Comparison of ENCODE assay signal across 13 mouse cellular contexts in genomic region chr15:92087691-92088286, GRCm38 (mm10). TPM values are rescaled to one million over a fixed set of nuclear protein-coding genes. Genes with fewer than 3 reads are reported as not detected.
DNase-seq lines count a peak whose midpoint lies in the region; ATAC-seq and TF ChIP-seq lines count a peak whose summit lies in the region.
"Had no signal": no experiment of that assay in that cellular context is flagged by ENCODE, and none has a peak within 500 bp of the region (broad histone marks: within the 10 kb centered on the region; RNA-seq: fewer than 3 reads in every experiment).

No protein-coding gene starts in this region.

- 0 out of 2 replicates have a peak, but pooled peaks cover 3% of the 10 kb centered on the region for H3K4me1 ChIP-seq in midbrain, embryonic 14.5 days (ENCODE audit: control insufficient read depth, insufficient read depth, low read length)
- H3K4me1 ChIP-seq in thymus, adult 2 months (replicated peaks; ENCODE audit: control insufficient read depth, insufficient read depth, low read length): no peaks in the 10 kb centered on the region
- H3K4me1 ChIP-seq: liver, embryonic 15.5 days had no signal

- H3K27ac ChIP-seq in midbrain, embryonic 14.5 days (replicated peaks; ENCODE audit: low read depth, low read length): no peak overlapping the region
- no peak overlapping the region for H3K27ac ChIP-seq in thymus, adult 2 months (ENCODE audit: control insufficient read depth, insufficient read depth, low read length)
- H3K27ac ChIP-seq: liver, embryonic 15.5 days had no signal

- H3K36me3 ChIP-seq in midbrain, embryonic 14.5 days (ENCODE audit: control insufficient read depth, insufficient read depth, low read length): no peaks in the 10 kb centered on the region
- H3K36me3 ChIP-seq in thymus, adult 2 months (ENCODE audit: control insufficient read depth, insufficient read depth, low read length): no peaks in the 10 kb centered on the region
- H3K36me3 ChIP-seq: liver, embryonic 15.5 days had no signal

- H3K4me3 ChIP-seq in midbrain, embryonic 14.5 days (replicated peaks; ENCODE audit: low read depth, low read length): no peak overlapping the region
- H3K4me3 ChIP-seq in thymus, adult 2 months (ENCODE audit: control insufficient read depth, insufficient read depth, low read length): no peak overlapping the region
- H3K4me3 ChIP-seq: liver, embryonic 15.5 days had no signal

- peak; percentile 83 for DNase-seq in brain, embryonic 14.5 days (ENCODE audit: low read depth)
- DNase-seq in embryo, embryonic 9.5 days (ENCODE audit: extremely low spot score): peak; percentile 32
- peak; percentile 1 to 4 for DNase-seq in kidney, adult 8-10 months
- DNase-seq in midbrain, embryonic 14.5 days: peak; percentile 61
- DNase-seq in lung, postnatal 36 days: no peak
- DNase-seq in cerebellum, adult 9-11 months: no peak
- no peak for DNase-seq in thymus, adult 2 months
- no peak for DNase-seq in testis, postnatal 14 days (ENCODE audit: low spot score)
- DNase-seq: cerebellum, adult 9-10 months; gastrocnemius, postnatal 25 days had no signal

- no peak for ATAC-seq in midbrain, embryonic 14.5 days (ENCODE audit: low FRiP score, low TSS enrichment)
- ATAC-seq: intestine, postnatal 0 days had no signal

- H3K27me3 ChIP-seq in midbrain, embryonic 14.5 days (ENCODE audit: control insufficient read depth, insufficient read depth, low read length): no peaks in the 10 kb centered on the region
- no peaks in the 10 kb centered on the region for H3K27me3 ChIP-seq in thymus, adult 2 months (ENCODE audit: control insufficient read depth, insufficient read depth, low read length)
- H3K27me3 ChIP-seq: CH12.LX; liver, embryonic 15.5 days had no signal

- TF ChIP-seq CTCF in brain, embryonic 14.5 days (IDR thresholded peaks at IDR 0.05; ENCODE audit: borderline replicate concordance, extremely low read depth, insufficient read depth, insufficient read length): no peak
- no peak for TF ChIP-seq CTCF in thymus, adult 2 months (IDR thresholded peaks at IDR 0.05; ENCODE audit: borderline replicate concordance, control insufficient read depth, extremely low read depth, insufficient read depth, low read length, poor library complexity)

- H3K4me2 ChIP-seq in midbrain, embryonic 14.5 days (ENCODE audit: low read length): no peak overlapping the region
- H3K4me2 ChIP-seq: liver, embryonic 15.5 days had no signal

- no peak overlapping the region for H3K9ac ChIP-seq in midbrain, embryonic 14.5 days (replicated peaks; ENCODE audit: low read length)
- H3K9ac ChIP-seq: liver, embryonic 15.5 days had no signal

- WGBS in midbrain, embryonic 14.5 days: 17% methylated on average over 6 of the region's 6 CpGs
- 96% methylated on average over 6 of the region's 6 CpGs for WGBS in thymus, adult 2 months

- no peaks in the 10 kb centered on the region for H3K9me3 ChIP-seq in midbrain, embryonic 14.5 days (ENCODE audit: control insufficient read depth, low read length)
- H3K9me3 ChIP-seq: liver, embryonic 15.5 days had no signal

- no peak for TF ChIP-seq POLR2A in brain, embryonic 14.5 days (IDR thresholded peaks at IDR 0.05; ENCODE audit: borderline replicate concordance, extremely low read depth, insufficient read depth, insufficient read length, poor library complexity, severe bottlenecking)
- no peak for TF ChIP-seq POLR2A in thymus, adult 2 months (IDR thresholded peaks at IDR 0.05; ENCODE audit: control insufficient read depth, extremely low read depth, insufficient read depth, low read length, poor library complexity)

RNA-seq across cellular contexts. Expression of gene Cntn1, which starts 36.8 kb away (rescaled TPM):
- 14.4 and 26.3 TPM in 2 replicates for polyA plus RNA-seq in brain, embryonic 14.5 days (2012; rRNA removed)
- 47.9 and 49.4 TPM in 2 replicates for polyA plus RNA-seq in midbrain, embryonic 14.5 days (2014; fragmentation: Nextera tagmentation; extraction: Ambion mirVana)
- polyA plus RNA-seq in thymus, adult 2 months (2012; rRNA removed): 0.23 and 0.29 TPM in 2 replicates

Comparison
In these comparisons a context has a peak if more than half of its experiments do, and no peak if none do; other contexts are left out.
1. DNase-seq: peak in brain, embryonic 14.5 days (single experiment), embryo, embryonic 9.5 days (single experiment), kidney, adult 8-10 months (2 of 2) and midbrain, embryonic 14.5 days (single experiment); none in lung, postnatal 36 days (single experiment), cerebellum, adult 9-11 months (single experiment), thymus, adult 2 months (single experiment) and testis, postnatal 14 days (single experiment).
2. RNA of gene Cntn1, which starts 36.8 kb away (polyA plus RNA-seq): 47.9 to 49.4 TPM in midbrain, embryonic 14.5 days and 14.4 to 26.3 TPM in brain, embryonic 14.5 days; 0.23 to 0.29 TPM in thymus, adult 2 months; every median in the first group is over 10 times any median in the second.